Mouse (Mus musculus): ENCODE results near the gene Ap3d1. TPM values are rescaled to one million over a fixed set of nuclear protein-coding genes. Genes with fewer than 3 reads are reported as not detected.

Gene Ap3d1
- polyA plus RNA-seq, 1 experiment from 2014 or later, result 102 TPM

GRCm38 (mm10) chr10:80676198-80676928 lies 65.7 kb downstream of the Ap3d1 start:
- under 1% methylated on average over 60 of the region's 78 CpGs for WGBS
- Histone ChIP-seq H3K36me3 (ENCODE audit: control insufficient read depth, insufficient read depth, low read length) (peaks cover 4% of the 10 kb centered on the region), H3K9me3 (ENCODE audit: control insufficient read depth, low read length) (no peaks in the 10 kb centered on the region), H3K27ac (ENCODE audit: low read depth, low read length) (peak overlapping the region; percentile 95), H3K4me2 (ENCODE audit: low read length) (peak overlapping the region; percentile 91), H3K27me3 (replicated peaks; ENCODE audit: control insufficient read depth, insufficient read depth, low read length) (no peaks in the 10 kb centered on the region), H3K4me3 (ENCODE audit: low read length) (peak overlapping the region; percentile 94), H3K4me1 (ENCODE audit: control insufficient read depth, insufficient read depth, low read depth, low read length) (peaks cover 54% of the 10 kb centered on the region), H3K9ac (ENCODE audit: low read depth, low read length) (peak overlapping the region; percentile 98)
- ATAC-seq, result peak; percentile 94

GRCm38 (mm10) chr10:80675405-80676197 lies 66.5 kb downstream of the Ap3d1 start:
- ATAC-seq, result no peak; the same call in 1 of the 2 replicates
- under 1% methylated on average over 31 of the region's 54 CpGs for WGBS
- peak overlapping the region; percentile 94 for H3K4me3 ChIP-seq (ENCODE audit: low read length)
- peak overlapping the region; percentile 86 for H3K27ac ChIP-seq (ENCODE audit: low read depth, low read length)
- peaks cover 54% of the 10 kb centered on the region for H3K4me1 ChIP-seq (ENCODE audit: control insufficient read depth, insufficient read depth, low read depth, low read length)
- H3K9me3 ChIP-seq (ENCODE audit: control insufficient read depth, low read length), result no peaks in the 10 kb centered on the region
- H3K36me3 ChIP-seq (ENCODE audit: control insufficient read depth, insufficient read depth, low read length), result peaks cover 9% of the 10 kb centered on the region
- no peaks in the 10 kb centered on the region for H3K27me3 ChIP-seq (replicated peaks; ENCODE audit: control insufficient read depth, insufficient read depth, low read length)
- peak overlapping the region; percentile 98 for H3K9ac ChIP-seq (ENCODE audit: low read depth, low read length)
- peak overlapping the region; percentile 91 for H3K4me2 ChIP-seq (ENCODE audit: low read length)

- peaks cover 15% of the 10 kb centered on the region for H3K36me3 ChIP-seq (ENCODE audit: control insufficient read depth, insufficient read depth, low read length)
- H3K9ac ChIP-seq (ENCODE audit: low read depth, low read length), result peak overlapping the region; percentile 98
- H3K4me1 ChIP-seq (ENCODE audit: control insufficient read depth, insufficient read depth, low read depth, low read length), result peaks cover 54% of the 10 kb centered on the region
- peak overlapping the region; percentile 86; the same call in 1 of the 2 replicates for H3K27ac ChIP-seq (ENCODE audit: low read depth, low read length)
- peak overlapping the region; percentile 91 for H3K4me2 ChIP-seq (ENCODE audit: low read length)
- peak overlapping the region; percentile 94 for H3K4me3 ChIP-seq (ENCODE audit: low read length)
- ATAC-seq, result no peak
- no peaks in the 10 kb centered on the region for H3K9me3 ChIP-seq (ENCODE audit: control insufficient read depth, low read length)
- no peaks in the 10 kb centered on the region for H3K27me3 ChIP-seq (replicated peaks; ENCODE audit: control insufficient read depth, insufficient read depth, low read length)
- WGBS, result 15% methylated on average over 6 of the region's 6 CpGs
Measured at GRCm38 (mm10) chr10:80674851-80675404, 67.1 kb downstream of the Ap3d1 start.

GRCm38 (mm10) chr10:80674161-80674711 lies 67.8 kb downstream of the Ap3d1 start:
- ATAC-seq, result no peak
- no peaks in the 10 kb centered on the region for H3K27me3 ChIP-seq (replicated peaks; ENCODE audit: control insufficient read depth, insufficient read depth, low read length)
- H3K4me2 ChIP-seq (ENCODE audit: low read length), result peak overlapping the region; percentile 91
- peak overlapping the region; percentile 98 for H3K9ac ChIP-seq (ENCODE audit: low read depth, low read length)
- 60% methylated on average over 5 of the region's 5 CpGs for WGBS
- peaks cover 18% of the 10 kb centered on the region for H3K36me3 ChIP-seq (ENCODE audit: control insufficient read depth, insufficient read depth, low read length)
- H3K4me3 ChIP-seq (ENCODE audit: low read length), result peak overlapping the region; percentile 94
- H3K9me3 ChIP-seq (ENCODE audit: control insufficient read depth, low read length), result no peaks in the 10 kb centered on the region
- peaks cover 54% of the 10 kb centered on the region for H3K4me1 ChIP-seq (ENCODE audit: control insufficient read depth, insufficient read depth, low read depth, low read length)
- H3K27ac ChIP-seq (ENCODE audit: low read depth, low read length), result no peak overlapping the region

- WGBS, result 89% methylated on average over 3 of the region's 3 CpGs
- H3K27ac ChIP-seq (ENCODE audit: low read depth, low read length), result no peak overlapping the region
- peak overlapping the region; percentile 94; the same call in 1 of the 2 replicates for H3K4me3 ChIP-seq (ENCODE audit: low read length)
- H3K27me3 ChIP-seq (replicated peaks; ENCODE audit: control insufficient read depth, insufficient read depth, low read length), result no peaks in the 10 kb centered on the region
- no peaks in the 10 kb centered on the region for H3K9me3 ChIP-seq (ENCODE audit: control insufficient read depth, low read length)
- peaks cover 50% of the 10 kb centered on the region for H3K4me1 ChIP-seq (ENCODE audit: control insufficient read depth, insufficient read depth, low read depth, low read length)
- H3K36me3 ChIP-seq (ENCODE audit: control insufficient read depth, insufficient read depth, low read length), result peaks cover 23% of the 10 kb centered on the region
- peak overlapping the region; percentile 98 for H3K9ac ChIP-seq (ENCODE audit: low read depth, low read length)
- no peak for ATAC-seq
- H3K4me2 ChIP-seq (ENCODE audit: low read length), result peak overlapping the region; percentile 91
Measured at GRCm38 (mm10) chr10:80673690-80674089, 68.4 kb downstream of the Ap3d1 start.

GRCm38 (mm10) chr10:80671936-80672690 lies 70.0 kb downstream of the Ap3d1 start:
- Histone ChIP-seq H3K9ac (ENCODE audit: low read depth, low read length) (no peak overlapping the region), H3K27ac (ENCODE audit: low read depth, low read length) (no peak overlapping the region), H3K4me2 (ENCODE audit: low read length) (no peak overlapping the region), H3K27me3 (replicated peaks; ENCODE audit: control insufficient read depth, insufficient read depth, low read length) (no peaks in the 10 kb centered on the region), H3K4me3 (ENCODE audit: low read length) (no peak overlapping the region), H3K4me1 (ENCODE audit: control insufficient read depth, insufficient read depth, low read depth, low read length) (peaks cover 34% of the 10 kb centered on the region), H3K36me3 (ENCODE audit: control insufficient read depth, insufficient read depth, low read length) (peaks cover 33% of the 10 kb centered on the region), H3K9me3 (ENCODE audit: control insufficient read depth, low read length) (no peaks in the 10 kb centered on the region)
- 81% methylated on average over 11 of the region's 11 CpGs for whole genome bisulfite sequencing
- ATAC-seq, result no peak

GRCm38 (mm10) chr10:80671251-80671650 lies 70.8 kb downstream of the Ap3d1 start:
- 93% methylated on average over 4 of the region's 4 CpGs for WGBS
- peaks cover 41% of the 10 kb centered on the region for H3K36me3 ChIP-seq (ENCODE audit: control insufficient read depth, insufficient read depth, low read length)

GRCm38 (mm10) chr10:80670531-80670930 lies 71.5 kb downstream of the Ap3d1 start:
- WGBS, result 91% methylated on average over 2 of the region's 2 CpGs
- Histone ChIP-seq H3K4me3 (ENCODE audit: low read length) (no peak overlapping the region), H3K27me3 (replicated peaks; ENCODE audit: control insufficient read depth, insufficient read depth, low read length) (no peaks in the 10 kb centered on the region), H3K9me3 (ENCODE audit: control insufficient read depth, low read length) (no peaks in the 10 kb centered on the region), H3K4me1 (ENCODE audit: control insufficient read depth, insufficient read depth, low read depth, low read length) (peaks cover 32% of the 10 kb centered on the region), H3K4me2 (ENCODE audit: low read length) (no peak overlapping the region), H3K36me3 (ENCODE audit: control insufficient read depth, insufficient read depth, low read length) (peaks cover 46% of the 10 kb centered on the region), H3K9ac (ENCODE audit: low read depth, low read length) (no peak overlapping the region), H3K27ac (ENCODE audit: low read depth, low read length) (no peak overlapping the region)
- no peak for ATAC-seq

More at GRCm38 (mm10) chr10:80671251-80671650, 70.8 kb downstream of the Ap3d1 start:
- no peak for ATAC-seq
- peaks cover 32% of the 10 kb centered on the region for H3K4me1 ChIP-seq (ENCODE audit: control insufficient read depth, insufficient read depth, low read depth, low read length)
- H3K27ac ChIP-seq (ENCODE audit: low read depth, low read length), result no peak overlapping the region
- no peak overlapping the region for H3K4me3 ChIP-seq (ENCODE audit: low read length)
- no peak overlapping the region for H3K4me2 ChIP-seq (ENCODE audit: low read length)
- H3K27me3 ChIP-seq (replicated peaks; ENCODE audit: control insufficient read depth, insufficient read depth, low read length), result no peaks in the 10 kb centered on the region
- no peaks in the 10 kb centered on the region for H3K9me3 ChIP-seq (ENCODE audit: control insufficient read depth, low read length)
- H3K9ac ChIP-seq (ENCODE audit: low read depth, low read length), result no peak overlapping the region
